Mouse (Mus musculus): ENCODE measurements around the gene Maml3.

DNA sequence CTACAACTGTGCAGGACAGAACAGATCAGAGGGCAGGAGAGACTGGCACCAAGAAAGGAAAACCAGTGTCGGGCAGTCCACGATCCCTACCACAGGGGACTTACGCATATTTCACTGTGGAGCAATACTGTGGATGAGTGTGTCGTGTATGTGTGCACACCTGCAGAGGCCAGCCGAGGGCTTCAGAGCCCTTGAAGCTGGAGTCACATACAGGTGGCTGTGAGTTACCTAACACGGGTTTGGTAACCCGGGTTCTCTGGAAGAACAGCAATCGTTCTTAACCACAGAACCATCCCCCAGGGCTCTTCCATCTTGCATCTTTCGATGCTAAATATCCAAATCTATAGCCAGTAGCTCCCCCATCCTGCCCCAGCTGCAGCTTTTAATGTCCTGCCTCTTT lies 228.1 kb downstream of the Maml3 start:
- no peak for TF ChIP-seq CTCF (conservative IDR thresholded peaks at IDR 0.05 in 1 of 2, IDR thresholded peaks at IDR 0.05 in 1 of 2; ENCODE audit: low read depth in 2 of 2, low read length in 2 of 2)
- TF ChIP-seq USF1 (IDR thresholded peaks at IDR 0.05; ENCODE audit: low read depth, low read length), result no peak
- TF ChIP-seq USF2 (conservative IDR thresholded peaks at IDR 0.05; ENCODE audit: low read depth, low read length), result no peak
- TF ChIP-seq POLR2AphosphoS2 (IDR thresholded peaks at IDR 0.05; ENCODE audit: low read depth, low read length), result no peak
- no peak for TF ChIP-seq MAFK (IDR thresholded peaks at IDR 0.05; ENCODE audit: insufficient replicate concordance, low read length)
- TF ChIP-seq ZNF384 (IDR thresholded peaks at IDR 0.05; ENCODE audit: low read depth, low read length), result no peak
- no peak for TF ChIP-seq POLR2A (IDR thresholded peaks at IDR 0.05; ENCODE audit: low read depth, low read length)

Measured in CH12.LX (cell line).